Mouse (Mus musculus) B cell, adult (primary cell): Measurements from ENCODE around the gene Pnpla5. TPM values are rescaled to one million over a fixed set of nuclear protein-coding genes. Genes with fewer than 3 reads are reported as not detected.

Experiments
- total RNA-seq: library from RNA; stranded (reverse); gene quantifications from 4 replicates; pipeline ENCODE4 v1.2.4, GENCODE M21; 2023; ENCODE audit not compliant: inconsistent age

Pnpla5 gene
- not detected in 4 replicates for total RNA-seq

GRCm38 (mm10) chr15:84123075-84123474 lies at the start of gene Pnpla5:
Gene Pnpla5 (minus strand): TSS chr15:84123175.

GRCm38 (mm10) chr15:84167600-84167999 lies 44.6 kb upstream of the Pnpla5 start, which contains the start of gene Pnpla3:
Gene Pnpla3 (plus strand): TSS chr15:84167837.

GRCm38 (mm10) chr15:84105105-84105923 lies 17.7 kb downstream of the Pnpla5 start, which contains the start of gene Sult4a1:
Gene Sult4a1 (minus strand): TSS chr15:84105754.

GRCm38 (mm10) chr15:84065140-84065539 lies 57.8 kb downstream of the Pnpla5 start, which contains the start of gene Efcab6:
Gene Efcab6 (minus strand): TSS chr15:84065379.

Other genes with a start within 250 kb of the Pnpla5 start
- not detected in 4 replicates for gene Efcab6, start 57.8 kb downstream of the Pnpla5 start, total RNA-seq
- gene Sult4a1, start 17.4 kb downstream of the Pnpla5 start, total RNA-seq: not detected in 4 replicates
- gene Pnpla3, start 44.7 kb upstream of the Pnpla5 start, total RNA-seq: not detected in 4 replicates
- gene Samm50, start 69.1 kb upstream of the Pnpla5 start, total RNA-seq: 75.0 to 78.6 TPM (median 77.3 TPM) in 4 replicates
- 0.48 to 1.5 TPM (median 0.98 TPM) in 4 replicates for gene Parvb, start 108.9 kb upstream of the Pnpla5 start, total RNA-seq
- gene Parvg, start 200.9 kb upstream of the Pnpla5 start, total RNA-seq: 98.8 to 127 TPM (median 101 TPM) in 4 replicates